Mouse (Mus musculus): ENCODE data around the gene Hsf2bp. TPM values are rescaled to one million over a fixed set of nuclear protein-coding genes. Genes with fewer than 3 reads are reported as not detected.

The Hsf2bp gene
- polyA plus RNA-seq, 1 experiment from 2014 or later, result 0.63 TPM

- Histone ChIP-seq H3K4me3 (no peak overlapping the region), H3K4me2 (no peak overlapping the region), H3K27ac (no peak overlapping the region), H3K36me3 (replicated peaks) (no peaks in the 10 kb centered on the region), H3K4me1 (no peaks in the 10 kb centered on the region), H3K9me3 (no peaks in the 10 kb centered on the region), H3K9ac (no peak overlapping the region), H3K27me3 (replicated peaks) (no peaks in the 10 kb centered on the region)
- no peak for ATAC-seq (replicated peaks)
- 76% methylated on average over 4 of the region's 4 CpGs for WGBS
These were observed 39.8 kb downstream of the Hsf2bp start for GRCm38 (mm10) chr17:31996331-31996730.

- Histone ChIP-seq H3K4me3 (no peak overlapping the region), H3K36me3 (replicated peaks) (no peaks in the 10 kb centered on the region), H3K4me2 (no peak overlapping the region), H3K27me3 (replicated peaks) (no peaks in the 10 kb centered on the region), H3K27ac (no peak overlapping the region), H3K9ac (no peak overlapping the region), H3K4me1 (no peaks in the 10 kb centered on the region), H3K9me3 (no peaks in the 10 kb centered on the region)
- WGBS, result 87% methylated on average over 2 of the region's 2 CpGs
- ATAC-seq (replicated peaks), result no peak
These were observed 40.4 kb downstream of the Hsf2bp start for GRCm38 (mm10) chr17:31995784-31996183.

- H3K36me3 ChIP-seq (replicated peaks), result no peaks in the 10 kb centered on the region
- H3K27ac ChIP-seq, result no peak overlapping the region
- no peak overlapping the region for H3K4me3 ChIP-seq
- no peaks in the 10 kb centered on the region for H3K9me3 ChIP-seq
- no peaks in the 10 kb centered on the region for H3K27me3 ChIP-seq (replicated peaks)
- no peak for ATAC-seq (replicated peaks)
- no peaks in the 10 kb centered on the region for H3K4me1 ChIP-seq
- no peak overlapping the region for H3K9ac ChIP-seq
- H3K4me2 ChIP-seq, result no peak overlapping the region
These were observed 42.0 kb downstream of the Hsf2bp start for GRCm38 (mm10) chr17:31994132-31994531.

GRCm38 (mm10) chr17:31993354-31993753 lies 42.8 kb downstream of the Hsf2bp start:
- no peak for ATAC-seq (replicated peaks)
- 83% methylated on average over 1 of the region's 1 CpGs for WGBS
- Histone ChIP-seq H3K9me3 (no peaks in the 10 kb centered on the region), H3K36me3 (replicated peaks) (no peaks in the 10 kb centered on the region), H3K27me3 (replicated peaks) (no peaks in the 10 kb centered on the region), H3K4me3 (no peak overlapping the region), H3K27ac (no peak overlapping the region), H3K4me2 (no peak overlapping the region), H3K4me1 (no peaks in the 10 kb centered on the region), H3K9ac (no peak overlapping the region)

- no peaks in the 10 kb centered on the region for H3K27me3 ChIP-seq (replicated peaks)
- no peak overlapping the region for H3K4me3 ChIP-seq
- H3K9me3 ChIP-seq, result no peaks in the 10 kb centered on the region
- ATAC-seq (replicated peaks), result no peak
- WGBS, result 69% methylated on average over 2 of the region's 2 CpGs
- no peak overlapping the region for H3K9ac ChIP-seq
- no peaks in the 10 kb centered on the region for H3K4me1 ChIP-seq
- H3K27ac ChIP-seq, result no peak overlapping the region
- no peaks in the 10 kb centered on the region for H3K36me3 ChIP-seq (replicated peaks)
- no peak overlapping the region for H3K4me2 ChIP-seq
These were observed 44.1 kb downstream of the Hsf2bp start for GRCm38 (mm10) chr17:31992004-31992403.

GRCm38 (mm10) chr17:31989035-31989434 lies 47.1 kb downstream of the Hsf2bp start:
- Histone ChIP-seq H3K4me2 (no peak overlapping the region), H3K9me3 (no peaks in the 10 kb centered on the region), H3K27me3 (replicated peaks) (no peaks in the 10 kb centered on the region), H3K4me3 (no peak overlapping the region), H3K36me3 (replicated peaks) (no peaks in the 10 kb centered on the region), H3K4me1 (no peaks in the 10 kb centered on the region), H3K9ac (no peak overlapping the region), H3K27ac (no peak overlapping the region)
- no peak for ATAC-seq (replicated peaks)
- WGBS, result 97% methylated on average over 2 of the region's 2 CpGs

GRCm38 (mm10) chr17:31986915-31987314 lies 49.2 kb downstream of the Hsf2bp start:
- Histone ChIP-seq H3K4me1 (no peaks in the 10 kb centered on the region), H3K36me3 (replicated peaks) (no peaks in the 10 kb centered on the region), H3K27me3 (replicated peaks) (no peaks in the 10 kb centered on the region), H3K4me2 (no peak overlapping the region), H3K27ac (no peak overlapping the region), H3K4me3 (no peak overlapping the region), H3K9me3 (no peaks in the 10 kb centered on the region), H3K9ac (no peak overlapping the region)
- 90% methylated on average over 1 of the region's 1 CpGs for WGBS
- no peak for ATAC-seq (replicated peaks)

GRCm38 (mm10) chr17:31983491-31983890 lies 52.7 kb downstream of the Hsf2bp start:
- no peaks in the 10 kb centered on the region for H3K27me3 ChIP-seq (replicated peaks)
- no peak overlapping the region for H3K27ac ChIP-seq
- no peaks in the 10 kb centered on the region for H3K9me3 ChIP-seq
- no peak for ATAC-seq (replicated peaks)
- no peak overlapping the region for H3K9ac ChIP-seq
- H3K4me1 ChIP-seq, result no peaks in the 10 kb centered on the region
- no peak overlapping the region for H3K4me2 ChIP-seq
- WGBS, result 47% methylated on average over 3 of the region's 3 CpGs
- no peaks in the 10 kb centered on the region for H3K36me3 ChIP-seq (replicated peaks)
- no peak overlapping the region for H3K4me3 ChIP-seq

GRCm38 (mm10) chr17:31982326-31983190 lies 53.6 kb downstream of the Hsf2bp start:
- WGBS, result 83% methylated on average over 11 of the region's 11 CpGs
- H3K9me3 ChIP-seq, result no peaks in the 10 kb centered on the region
- no peak for ATAC-seq (replicated peaks)
- no peaks in the 10 kb centered on the region for H3K36me3 ChIP-seq (replicated peaks)
- H3K27me3 ChIP-seq (replicated peaks), result no peaks in the 10 kb centered on the region
- no peak overlapping the region for H3K9ac ChIP-seq
- no peak overlapping the region for H3K27ac ChIP-seq
- no peak overlapping the region for H3K4me3 ChIP-seq
- no peak overlapping the region for H3K4me2 ChIP-seq
- no peaks in the 10 kb centered on the region for H3K4me1 ChIP-seq

- ATAC-seq (replicated peaks), result no peak
- no peaks in the 10 kb centered on the region for H3K27me3 ChIP-seq (replicated peaks)
- H3K4me1 ChIP-seq, result no peaks in the 10 kb centered on the region
- H3K4me2 ChIP-seq, result no peak overlapping the region
- WGBS, result 72% methylated on average over 4 of the region's 4 CpGs
- H3K36me3 ChIP-seq (replicated peaks), result no peaks in the 10 kb centered on the region
- H3K4me3 ChIP-seq, result no peak overlapping the region
- no peak overlapping the region for H3K9ac ChIP-seq
- no peak overlapping the region for H3K27ac ChIP-seq
- H3K9me3 ChIP-seq, result no peaks in the 10 kb centered on the region
These were observed 56.3 kb downstream of the Hsf2bp start for GRCm38 (mm10) chr17:31979888-31980287.

- Histone ChIP-seq H3K4me3 (no peak overlapping the region), H3K9me3 (no peaks in the 10 kb centered on the region), H3K9ac (no peak overlapping the region), H3K36me3 (replicated peaks) (no peaks in the 10 kb centered on the region), H3K4me1 (no peaks in the 10 kb centered on the region), H3K27ac (no peak overlapping the region), H3K4me2 (no peak overlapping the region), H3K27me3 (replicated peaks) (no peaks in the 10 kb centered on the region)
- no peak for ATAC-seq (replicated peaks)
These were observed 59.0 kb downstream of the Hsf2bp start for GRCm38 (mm10) chr17:31977131-31977530.

GRCm38 (mm10) chr17:31976501-31976900 lies 59.6 kb downstream of the Hsf2bp start:
- no peak overlapping the region for H3K4me3 ChIP-seq
- no peak overlapping the region for H3K9ac ChIP-seq
- WGBS, result 71% methylated on average over 6 of the region's 6 CpGs
- no peaks in the 10 kb centered on the region for H3K36me3 ChIP-seq (replicated peaks)
- no peaks in the 10 kb centered on the region for H3K27me3 ChIP-seq (replicated peaks)
- ATAC-seq (replicated peaks), result no peak
- H3K4me1 ChIP-seq, result no peaks in the 10 kb centered on the region
- no peaks in the 10 kb centered on the region for H3K9me3 ChIP-seq
- H3K4me2 ChIP-seq, result no peak overlapping the region
- H3K27ac ChIP-seq, result no peak overlapping the region

GRCm38 (mm10) chr17:31974694-31975093 lies 61.5 kb downstream of the Hsf2bp start:
- no peak overlapping the region for H3K4me2 ChIP-seq
- no peaks in the 10 kb centered on the region for H3K4me1 ChIP-seq
- H3K9me3 ChIP-seq, result no peaks in the 10 kb centered on the region
- H3K27me3 ChIP-seq (replicated peaks), result no peaks in the 10 kb centered on the region
- H3K27ac ChIP-seq, result no peak overlapping the region
- no peak overlapping the region for H3K4me3 ChIP-seq
- WGBS, result 82% methylated on average over 5 of the region's 5 CpGs
- no peaks in the 10 kb centered on the region for H3K36me3 ChIP-seq (replicated peaks)
- ATAC-seq (replicated peaks), result no peak
- H3K9ac ChIP-seq, result no peak overlapping the region
